8 mouse cellular contexts compared by ENCODE assay signal in the genomic region with DNA sequence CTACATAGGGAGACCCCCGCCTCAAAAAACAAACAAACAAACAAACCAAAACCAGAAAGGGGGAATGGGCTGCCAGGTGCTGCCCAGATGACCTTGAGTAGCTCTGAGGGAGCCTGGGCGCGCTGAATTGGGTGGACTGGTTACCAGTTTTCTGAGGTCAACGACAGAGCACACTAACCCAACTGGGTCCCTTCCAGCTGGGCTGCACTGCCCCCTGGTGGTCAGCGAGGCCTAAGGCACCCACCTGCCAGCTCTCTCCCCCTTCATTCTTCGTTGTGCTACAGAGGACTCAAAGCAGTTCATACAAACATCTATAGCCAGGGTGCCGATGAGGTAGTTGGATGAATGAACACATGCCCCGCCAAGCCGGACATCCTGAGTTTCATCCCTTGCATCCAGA. TPM values are rescaled to one million over a fixed set of nuclear protein-coding genes. Genes with fewer than 3 reads are reported as not detected.
DNase-seq lines count a peak whose midpoint lies in the region; ATAC-seq and TF ChIP-seq lines count a peak whose summit lies in the region.

No protein-coding gene starts in this region.

- H3K27me3 ChIP-seq in liver, embryonic 15.5 days, result 0 out of 2 replicates have a peak, but pooled peaks cover 8% of the 10 kb centered on the region

- WGBS in liver, embryonic 15.5 days (ENCODE audit: insufficient replicate concordance), result 12% methylated on average over 9 of the region's 9 CpGs

- TF ChIP-seq CTCF in brain, embryonic 14.5 days (IDR thresholded peaks at IDR 0.05; ENCODE audit: borderline replicate concordance, extremely low read depth, insufficient read depth, insufficient read length), result peak; percentile 90

- ATAC-seq in liver, embryonic 15.5 days (ENCODE audit: insufficient read depth), result peak; percentile 75

- DNase-seq in left cerebral cortex, adult 18-20 months (ENCODE audit: low spot score in 2 of 2), result peak; percentile 42 to 57
- no peak for DNase-seq in left cerebral cortex, adult 8-10 months (ENCODE audit: low spot score in 2 of 2)
- DNase-seq in brain, embryonic 14.5 days (ENCODE audit: low read depth), result peak; percentile 60
- DNase-seq in forelimb bud, embryonic 11.5 days (ENCODE audit: low read depth, low spot score), result peak; percentile 76
- peak; percentile 76 for DNase-seq in kidney, adult 18-20 months
- peak; percentile 38 for DNase-seq in ovary, postnatal 10 days (ENCODE audit: low spot score)
- peak; percentile 84 for DNase-seq in thymus, postnatal 0 days (ENCODE audit: low spot score)

- peaks cover 10% of the 10 kb centered on the region for H3K4me1 ChIP-seq in liver, embryonic 15.5 days (replicated peaks)

- no peak for TF ChIP-seq POLR2A in brain, embryonic 14.5 days (IDR thresholded peaks at IDR 0.05; ENCODE audit: borderline replicate concordance, extremely low read depth, insufficient read depth, insufficient read length, poor library complexity, severe bottlenecking)

- no peaks in the 10 kb centered on the region for H3K9me3 ChIP-seq in liver, embryonic 15.5 days (replicated peaks)

- H3K4me2 ChIP-seq in liver, embryonic 15.5 days, result no peak overlapping the region

- H3K27ac ChIP-seq in liver, embryonic 15.5 days (replicated peaks), result no peak overlapping the region

- H3K36me3 ChIP-seq in liver, embryonic 15.5 days (replicated peaks), result no peaks in the 10 kb centered on the region

- no peak overlapping the region for H3K9ac ChIP-seq in liver, embryonic 15.5 days

- H3K4me3 ChIP-seq in liver, embryonic 15.5 days (replicated peaks), result no peak overlapping the region

RNA-seq across cellular contexts. Expression of gene Mief1, which starts 8.6 kb away (rescaled TPM):
- 10 to 100 TPM; 34.1 to 35.3 TPM for total RNA-seq in left cerebral cortex, adult 18-20 months (2021)
- total RNA-seq in left cerebral cortex, adult 8-10 months (2022), result 10 to 100 TPM; 30.2 to 33.7 (median 30.9) TPM
- 14.3 and 20.8 TPM in 2 replicates for polyA plus RNA-seq in brain, embryonic 14.5 days (2012; rRNA removed)
- polyA plus RNA-seq in liver, embryonic 15.5 days (2015; fragmentation: Nextera tagmentation; extraction: Ambion mirVana), result 16.2 and 17.0 TPM in 2 replicates
- 25.3 and 27.7 TPM in 2 replicates for polyA plus RNA-seq in thymus, postnatal 0 days (2015; fragmentation: Nextera tagmentation; extraction: Ambion mirVana)

RNA-seq across cellular contexts. Expression of gene AC140267.1, which starts 10.4 kb away (rescaled TPM):
- total RNA-seq in left cerebral cortex, adult 18-20 months (2021), result 10 to 100 TPM; 19.0 to 19.4 TPM
- 10 to 100 TPM in 2 of 4 experiments, 1 to 10 TPM in 2; 6.0 to 10.8 (median 9.5) TPM for total RNA-seq in left cerebral cortex, adult 8-10 months (2022)
- polyA plus RNA-seq in brain, embryonic 14.5 days (2012; rRNA removed), result not detected in 2 replicates
- polyA plus RNA-seq in liver, embryonic 15.5 days (2015; fragmentation: Nextera tagmentation; extraction: Ambion mirVana), result not detected in 2 replicates
- not detected in 2 replicates for polyA plus RNA-seq in thymus, postnatal 0 days (2015; fragmentation: Nextera tagmentation; extraction: Ambion mirVana)

RNA-seq across cellular contexts. Expression of gene Atf4, which starts 29.8 kb away (rescaled TPM):
- 100 to 1,000 TPM; 126 to 133 TPM for total RNA-seq in left cerebral cortex, adult 18-20 months (2021)
- 100 to 1,000 TPM in 3 of 4 experiments, 10 to 100 TPM in 1; 98.1 to 118 (median 107) TPM for total RNA-seq in left cerebral cortex, adult 8-10 months (2022)
- polyA plus RNA-seq in brain, embryonic 14.5 days (2012; rRNA removed), result 236 and 364 TPM in 2 replicates
- 130 and 134 TPM in 2 replicates for polyA plus RNA-seq in liver, embryonic 15.5 days (2015; fragmentation: Nextera tagmentation; extraction: Ambion mirVana)
- 103 and 106 TPM in 2 replicates for polyA plus RNA-seq in thymus, postnatal 0 days (2015; fragmentation: Nextera tagmentation; extraction: Ambion mirVana)

RNA-seq across cellular contexts. Expression of gene Rps19bp1, which starts 38.9 kb away (rescaled TPM):
- total RNA-seq in left cerebral cortex, adult 18-20 months (2021), result 10 to 100 TPM; 41.9 to 42.4 TPM
- total RNA-seq in left cerebral cortex, adult 8-10 months (2022), result 10 to 100 TPM; 32.5 to 39.3 (median 38.4) TPM
- polyA plus RNA-seq in brain, embryonic 14.5 days (2012; rRNA removed), result 51.4 and 54.7 TPM in 2 replicates
- 24.4 and 26.2 TPM in 2 replicates for polyA plus RNA-seq in liver, embryonic 15.5 days (2015; fragmentation: Nextera tagmentation; extraction: Ambion mirVana)
- polyA plus RNA-seq in thymus, postnatal 0 days (2015; fragmentation: Nextera tagmentation; extraction: Ambion mirVana), result 56.7 and 58.4 TPM in 2 replicates

RNA-seq across cellular contexts. Expression of gene Mgat3, which starts 51.7 kb away (rescaled TPM):
- 100 to 1,000 TPM; 124 TPM for total RNA-seq in left cerebral cortex, adult 18-20 months (2021)
- 100 to 1,000 TPM; 118 to 134 (median 124) TPM for total RNA-seq in left cerebral cortex, adult 8-10 months (2022)
- polyA plus RNA-seq in brain, embryonic 14.5 days (2012; rRNA removed), result 47.2 and 64.7 TPM in 2 replicates
- 0.54 and 0.55 TPM in 2 replicates for polyA plus RNA-seq in liver, embryonic 15.5 days (2015; fragmentation: Nextera tagmentation; extraction: Ambion mirVana)
- polyA plus RNA-seq in thymus, postnatal 0 days (2015; fragmentation: Nextera tagmentation; extraction: Ambion mirVana), result 4.7 and 5.0 TPM in 2 replicates

Comparison
In these comparisons a context has a peak if more than half of its experiments do, and no peak if none do; other contexts are left out.
1. DNase-seq: peak in left cerebral cortex, adult 18-20 months (2 of 2), brain, embryonic 14.5 days (single experiment), forelimb bud, embryonic 11.5 days (single experiment), kidney, adult 18-20 months (single experiment), ovary, postnatal 10 days (single experiment) and thymus, postnatal 0 days (single experiment); none in left cerebral cortex, adult 8-10 months (0 of 2).